Mouse (Mus musculus) spleen, adult 2 months (tissue): ENCODE results near the gene Lnp1.

Experiments used
- CTCF ChIP-seq: fragments of 200-500 bp; IDR thresholded peaks from 2 replicates; pipeline ENCODE4 v1.5.1; 2011; ENCODE audit warnings: mild to moderate bottlenecking, inconsistent platforms; ENCODE audit not compliant: insufficient read depth, insufficient read length, insufficient replicate concordance; ENCODE audit errors: extremely low read depth
- POLR2A ChIP-seq: fragments of 200-500 bp; IDR thresholded peaks from 2 replicates; pipeline ENCODE4 v1.6.1; 2011; ENCODE audit warnings: low read depth, low read length, inconsistent platforms

DNA sequence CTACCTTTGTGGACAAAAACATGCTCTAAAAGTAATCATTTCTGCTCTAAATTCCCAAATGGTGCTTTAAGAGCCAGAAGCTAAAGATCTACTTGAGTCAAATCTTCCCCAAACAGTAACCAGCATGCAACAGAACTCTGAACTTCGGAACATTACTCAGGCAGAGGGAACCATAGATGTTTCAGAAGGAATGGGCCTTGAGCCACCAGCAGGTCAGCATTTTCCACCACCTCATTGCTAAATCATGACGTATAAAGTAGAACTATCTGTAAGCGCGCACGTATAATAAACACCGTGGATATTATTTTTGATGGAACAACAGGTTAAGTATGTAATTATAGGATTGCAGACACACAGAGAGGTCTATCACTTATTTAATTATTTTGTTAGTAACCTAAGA, 43.0 kb downstream of the Lnp1 start:
- TF ChIP-seq CTCF: no peak
- no peak for TF ChIP-seq POLR2A
